Mouse (Mus musculus) limb, embryonic 15.5 days (tissue): ENCODE measurements around the gene Lrrtm4. TPM values are rescaled to one million over a fixed set of nuclear protein-coding genes. Genes with fewer than 3 reads are reported as not detected.

Source experiments
- ATAC-seq: fragments of 200-750 bp; cut with Nextera tagmentation; 2 replicates; pipeline ENCODE4 v1.8.0; 2017; ENCODE audit warnings: low read depth, moderate TSS enrichment; ENCODE audit not compliant: insufficient number of reproducible peaks, low FRiP score, low TSS enrichment
- H3K27ac ChIP-seq: fragments of 300-500 bp; sonication (generic); 2 replicates; pipeline ENCODE4 v1.5.1; 2015; ENCODE audit warnings: moderate library complexity, mild to moderate bottlenecking, inconsistent platforms
- H3K27me3 ChIP-seq: fragments of 300-500 bp; sonication (generic); 2 replicates; pipeline ENCODE4 v1.6.1; 2015; ENCODE audit warnings: inconsistent platforms
- H3K36me3 ChIP-seq: fragments of 300-500 bp; sonication (generic); 2 replicates; pipeline ENCODE4 v1.6.1; 2015; ENCODE audit warnings: inconsistent platforms
- H3K4me1 ChIP-seq: fragments of 300-500 bp; sonication (generic); 2 replicates; pipeline ENCODE4 v1.6.1; 2015; ENCODE audit warnings: inconsistent platforms
- H3K4me2 ChIP-seq: fragments of 300-500 bp; sonication (generic); 2 replicates; pipeline ENCODE4 v1.6.1; 2015; ENCODE audit warnings: mild to moderate bottlenecking, inconsistent platforms
- H3K4me3 ChIP-seq: fragments of 300-500 bp; sonication (generic); 2 replicates; pipeline ENCODE4 v1.5.1; 2015; ENCODE audit warnings: mild to moderate bottlenecking, inconsistent platforms
- H3K9ac ChIP-seq: fragments of 300-500 bp; sonication (generic); 2 replicates; pipeline ENCODE4 v1.6.1; 2015; ENCODE audit warnings: inconsistent platforms
- H3K9me3 ChIP-seq: fragments of 300-500 bp; sonication (generic); 2 replicates; pipeline ENCODE4 v1.6.1; 2016; ENCODE audit warnings: inconsistent platforms
- WGBS: fragments of 180-500 bp; shearing (Covaris S2); methylation state at CpG from one replicate; pipeline ENCODE4 v1.1.7; 2015; 5-methylcytosine and 5-hydroxymethylcytosine counted together
- polyA plus RNA-seq: library from polyadenylated mRNA; unstranded; fragments of >200 nt; fragmentation: Nextera tagmentation; extraction: Ambion mirVana; gene quantifications from 2 replicates; pipeline ENCODE4 v1.2.1, GENCODE M21; 2015

The Lrrtm4 gene
- polyA plus RNA-seq, 1 experiment from 2014 or later, result 4.4 TPM

- Histone ChIP-seq H3K9ac (no peak overlapping the region), H3K27me3 (no peaks in the 10 kb centered on the region), H3K27ac (no peak overlapping the region), H3K4me2 (no peak overlapping the region), H3K9me3 (no peaks in the 10 kb centered on the region), H3K4me1 (no peaks in the 10 kb centered on the region), H3K36me3 (no peaks in the 10 kb centered on the region), H3K4me3 (no peak overlapping the region)
- 72% methylated on average over 6 of the region's 6 CpGs for WGBS
- no peak for ATAC-seq
Measured at GRCm38 (mm10) chr6:80185489-80186113, 166.9 kb downstream of the Lrrtm4 start.

GRCm38 (mm10) chr6:80186791-80187190 lies 168.1 kb downstream of the Lrrtm4 start:
- Histone ChIP-seq H3K4me3 (no peak overlapping the region), H3K27ac (no peak overlapping the region), H3K9me3 (no peaks in the 10 kb centered on the region), H3K36me3 (no peaks in the 10 kb centered on the region), H3K27me3 (no peaks in the 10 kb centered on the region), H3K4me2 (no peak overlapping the region), H3K9ac (no peak overlapping the region), H3K4me1 (no peaks in the 10 kb centered on the region)
- ATAC-seq, result no peak
- WGBS, result 51% methylated on average over 1 of the region's 1 CpGs

DNA sequence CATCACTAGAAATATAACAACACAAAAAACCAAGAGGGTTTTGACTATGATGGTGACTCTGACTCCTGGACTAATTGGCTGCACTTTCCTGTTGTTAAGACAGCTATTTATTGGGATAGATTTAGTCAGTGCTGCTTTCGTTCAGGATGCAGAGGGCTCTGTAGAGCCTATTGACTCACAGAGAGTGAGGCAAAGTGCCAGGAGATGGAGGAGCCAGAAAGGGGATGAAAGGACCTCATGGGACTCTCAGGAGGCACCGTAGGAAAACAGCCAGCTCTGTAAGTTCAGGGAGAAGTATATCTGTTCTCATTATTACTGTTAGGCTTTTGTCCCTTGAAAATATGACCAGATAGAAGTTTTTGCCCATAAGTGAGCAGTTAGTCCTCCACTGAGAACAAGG lies 190.8 kb downstream of the Lrrtm4 start:
- Histone ChIP-seq H3K9ac (no peak overlapping the region), H3K4me1 (no peaks in the 10 kb centered on the region), H3K4me3 (no peak overlapping the region), H3K9me3 (no peaks in the 10 kb centered on the region), H3K36me3 (no peaks in the 10 kb centered on the region), H3K27ac (no peak overlapping the region), H3K4me2 (no peak overlapping the region), H3K27me3 (no peaks in the 10 kb centered on the region)
- no peak for ATAC-seq
- WGBS, result 39% methylated on average over 2 of the region's 2 CpGs

GRCm38 (mm10) chr6:80210281-80210680 lies 191.6 kb downstream of the Lrrtm4 start:
- Histone ChIP-seq H3K4me2 (no peak overlapping the region), H3K9me3 (no peaks in the 10 kb centered on the region), H3K4me1 (no peaks in the 10 kb centered on the region), H3K9ac (no peak overlapping the region), H3K27ac (no peak overlapping the region), H3K4me3 (no peak overlapping the region), H3K27me3 (no peaks in the 10 kb centered on the region), H3K36me3 (no peaks in the 10 kb centered on the region)
- 87% methylated on average over 5 of the region's 5 CpGs for WGBS
- ATAC-seq, result no peak

GRCm38 (mm10) chr6:80261595-80261994 lies 242.9 kb downstream of the Lrrtm4 start:
- H3K36me3 ChIP-seq, result no peaks in the 10 kb centered on the region
- no peaks in the 10 kb centered on the region for H3K9me3 ChIP-seq
- no peak for ATAC-seq
- no peaks in the 10 kb centered on the region for H3K27me3 ChIP-seq
- no peak overlapping the region for H3K4me2 ChIP-seq
- no peaks in the 10 kb centered on the region for H3K4me1 ChIP-seq
- no peak overlapping the region for H3K27ac ChIP-seq
- H3K4me3 ChIP-seq, result no peak overlapping the region
- WGBS, result 88% methylated on average over 1 of the region's 1 CpGs
- no peak overlapping the region for H3K9ac ChIP-seq

DNA sequence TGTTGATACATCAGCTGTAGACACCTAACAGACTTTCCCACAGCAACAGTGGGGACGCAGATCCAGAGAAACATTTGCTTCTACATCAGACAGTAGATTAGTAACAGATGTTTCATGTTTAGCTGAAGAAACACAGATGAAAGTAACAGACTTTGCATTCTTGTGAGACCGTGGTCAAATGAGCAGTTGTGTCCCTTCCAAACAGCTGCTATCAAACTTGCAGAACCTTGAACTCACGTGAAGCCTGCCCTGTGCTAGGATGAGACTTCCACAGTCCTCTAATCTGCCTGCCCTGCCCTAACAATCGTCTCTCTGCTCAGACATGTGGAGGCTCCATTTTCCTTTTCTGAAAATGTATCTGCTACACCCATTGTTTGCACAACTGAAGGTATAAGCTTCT lies 245.3 kb downstream of the Lrrtm4 start:
- 25% methylated on average over 4 of the region's 4 CpGs for WGBS
- Histone ChIP-seq H3K4me3 (no peak overlapping the region), H3K4me1 (no peaks in the 10 kb centered on the region), H3K27ac (no peak overlapping the region), H3K36me3 (no peaks in the 10 kb centered on the region), H3K4me2 (no peak overlapping the region), H3K9ac (no peak overlapping the region), H3K9me3 (no peaks in the 10 kb centered on the region), H3K27me3 (no peaks in the 10 kb centered on the region)
- ATAC-seq, result no peak

DNA sequence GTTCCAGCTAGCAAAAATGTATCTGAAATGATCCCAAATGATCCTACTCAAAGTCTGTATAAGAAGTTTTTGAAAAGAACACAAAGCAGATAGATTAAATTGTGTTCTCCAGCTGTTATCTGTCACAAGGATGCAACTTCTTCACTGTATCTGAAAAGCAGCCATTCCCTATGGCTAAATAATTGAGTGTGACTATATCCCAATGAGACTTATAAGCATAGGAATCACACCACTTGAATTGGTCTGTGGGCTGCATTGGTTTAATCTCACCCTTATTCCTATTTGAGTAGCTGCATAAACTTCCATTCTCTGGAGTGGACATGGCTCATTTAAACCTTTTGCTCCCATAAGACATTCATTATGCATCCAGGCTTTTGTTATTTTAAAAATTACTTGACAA lies 245.9 kb downstream of the Lrrtm4 start:
- no peak overlapping the region for H3K4me3 ChIP-seq
- no peak for ATAC-seq
- H3K9me3 ChIP-seq, result no peaks in the 10 kb centered on the region
- no peaks in the 10 kb centered on the region for H3K4me1 ChIP-seq
- H3K36me3 ChIP-seq, result no peaks in the 10 kb centered on the region
- no peak overlapping the region for H3K27ac ChIP-seq
- no peak overlapping the region for H3K9ac ChIP-seq
- H3K27me3 ChIP-seq, result no peaks in the 10 kb centered on the region
- H3K4me2 ChIP-seq, result no peak overlapping the region

- Histone ChIP-seq H3K4me2 (no peak overlapping the region), H3K4me1 (no peaks in the 10 kb centered on the region), H3K27ac (no peak overlapping the region), H3K9me3 (no peaks in the 10 kb centered on the region), H3K27me3 (no peaks in the 10 kb centered on the region), H3K9ac (no peak overlapping the region), H3K4me3 (no peak overlapping the region), H3K36me3 (no peaks in the 10 kb centered on the region)
- 62% methylated on average over 3 of the region's 3 CpGs for WGBS
- no peak for ATAC-seq
Measured at GRCm38 (mm10) chr6:80265746-80266145, 247.1 kb downstream of the Lrrtm4 start.

DNA sequence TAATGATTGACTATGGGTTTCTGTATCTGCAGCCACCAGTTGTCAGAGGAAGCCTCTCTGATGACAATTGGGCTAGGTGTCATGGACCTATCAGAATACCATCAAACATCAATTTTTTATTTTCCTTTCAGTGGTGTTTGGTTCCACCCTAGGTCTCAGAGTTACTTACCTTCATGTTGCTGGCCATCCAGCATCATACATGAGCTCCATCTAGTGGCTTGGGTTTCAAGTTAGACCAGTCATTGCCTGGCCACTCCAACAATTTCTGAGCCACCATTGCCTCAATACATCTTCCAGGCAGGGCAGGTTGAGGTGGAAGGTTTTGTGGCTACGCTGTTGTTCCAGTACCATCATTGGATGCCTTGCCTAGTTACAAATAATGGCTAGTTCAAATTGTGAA lies 268.3 kb downstream of the Lrrtm4 start:
- WGBS, result 94% methylated on average over 1 of the region's 1 CpGs
- no peaks in the 10 kb centered on the region for H3K9me3 ChIP-seq
- H3K9ac ChIP-seq, result no peak overlapping the region
- H3K27me3 ChIP-seq, result no peaks in the 10 kb centered on the region
- H3K27ac ChIP-seq, result no peak overlapping the region
- H3K4me3 ChIP-seq, result no peak overlapping the region
- H3K4me1 ChIP-seq, result no peaks in the 10 kb centered on the region
- no peak overlapping the region for H3K4me2 ChIP-seq
- ATAC-seq, result no peak
- H3K36me3 ChIP-seq, result no peaks in the 10 kb centered on the region

DNA sequence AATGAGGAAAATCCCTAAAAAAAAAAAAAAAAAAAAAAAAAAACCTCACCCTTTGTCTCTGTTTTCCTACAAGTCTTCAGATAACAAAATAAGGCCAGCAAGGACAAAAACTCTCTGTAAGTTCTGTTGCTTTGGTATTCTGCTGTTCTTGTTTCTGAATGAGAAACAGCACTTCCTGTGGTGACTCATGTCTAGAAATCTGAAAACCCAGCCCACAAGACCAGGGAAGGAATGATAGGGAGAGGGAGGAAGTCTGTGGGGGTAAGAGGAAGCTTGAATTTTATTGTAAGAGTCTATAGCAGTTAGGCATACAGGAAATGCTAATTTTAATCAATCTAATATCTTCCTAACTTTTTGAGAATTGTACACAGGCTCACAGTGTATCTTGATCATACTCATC lies 283.2 kb downstream of the Lrrtm4 start:
- no peaks in the 10 kb centered on the region for H3K36me3 ChIP-seq
- H3K27ac ChIP-seq, result no peak overlapping the region
- H3K9me3 ChIP-seq, result no peaks in the 10 kb centered on the region
- H3K9ac ChIP-seq, result no peak overlapping the region
- no peak overlapping the region for H3K4me3 ChIP-seq
- H3K27me3 ChIP-seq, result no peaks in the 10 kb centered on the region
- ATAC-seq, result no peak
- no peaks in the 10 kb centered on the region for H3K4me1 ChIP-seq
- no peak overlapping the region for H3K4me2 ChIP-seq

GRCm38 (mm10) chr6:80303568-80303967 lies 284.9 kb downstream of the Lrrtm4 start:
- Histone ChIP-seq H3K4me1 (no peaks in the 10 kb centered on the region), H3K9me3 (no peaks in the 10 kb centered on the region), H3K36me3 (no peaks in the 10 kb centered on the region), H3K4me2 (no peak overlapping the region), H3K27ac (no peak overlapping the region), H3K9ac (no peak overlapping the region), H3K27me3 (no peaks in the 10 kb centered on the region), H3K4me3 (no peak overlapping the region)
- ATAC-seq, result no peak
- WGBS, result 87% methylated on average over 1 of the region's 1 CpGs

DNA sequence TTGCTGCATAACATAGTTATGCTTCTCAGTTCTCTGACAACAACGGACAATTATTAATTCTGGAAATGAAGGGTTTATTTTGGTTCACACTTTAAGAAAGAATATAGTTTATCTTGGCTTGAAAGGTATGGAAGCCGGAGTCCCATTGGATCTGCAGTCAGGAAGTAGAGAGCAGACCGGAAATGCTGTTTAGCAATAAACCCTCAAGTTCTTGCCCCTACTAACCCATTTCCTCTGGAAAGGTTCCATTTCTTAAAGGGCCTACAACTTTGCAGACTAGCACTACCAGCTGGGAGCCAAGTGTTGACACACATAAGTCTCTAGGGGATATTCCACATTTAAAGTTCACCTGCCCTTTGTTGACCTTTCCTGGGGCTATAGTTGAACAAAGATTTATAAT lies 309.7 kb downstream of the Lrrtm4 start:
- Histone ChIP-seq H3K4me1 (no peaks in the 10 kb centered on the region), H3K27me3 (no peaks in the 10 kb centered on the region), H3K9me3 (no peaks in the 10 kb centered on the region), H3K9ac (no peak overlapping the region), H3K27ac (no peak overlapping the region), H3K4me2 (no peak overlapping the region), H3K36me3 (no peaks in the 10 kb centered on the region), H3K4me3 (no peak overlapping the region)
- no peak for ATAC-seq
- WGBS, result 76% methylated on average over 3 of the region's 3 CpGs

DNA sequence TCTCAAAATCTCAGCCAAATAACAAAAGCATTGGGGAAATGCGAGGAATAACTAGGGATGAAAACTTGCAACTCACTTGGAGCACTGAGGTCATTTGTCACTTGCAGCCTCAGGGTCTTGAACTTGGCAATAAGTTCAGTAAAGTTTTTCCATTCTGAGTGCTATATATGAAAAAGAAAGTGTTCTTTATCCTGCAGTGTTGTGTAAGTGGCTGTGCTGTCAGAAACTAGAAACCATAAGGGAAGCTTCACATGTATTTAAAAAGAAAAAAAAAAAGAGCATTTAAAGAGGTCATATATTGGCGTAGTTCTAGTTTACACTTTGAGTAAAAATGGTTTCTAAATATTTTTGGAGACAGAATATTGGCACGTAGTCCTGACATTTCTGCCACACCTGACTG lies 313.1 kb downstream of the Lrrtm4 start:
- no peak overlapping the region for H3K4me2 ChIP-seq
- no peaks in the 10 kb centered on the region for H3K9me3 ChIP-seq
- no peak overlapping the region for H3K9ac ChIP-seq
- H3K4me1 ChIP-seq, result no peaks in the 10 kb centered on the region
- H3K27me3 ChIP-seq, result no peaks in the 10 kb centered on the region
- no peak for ATAC-seq
- no peaks in the 10 kb centered on the region for H3K36me3 ChIP-seq
- no peak overlapping the region for H3K4me3 ChIP-seq
- H3K27ac ChIP-seq, result no peak overlapping the region
- WGBS, result 74% methylated on average over 3 of the region's 3 CpGs
